In the genomic region with DNA sequence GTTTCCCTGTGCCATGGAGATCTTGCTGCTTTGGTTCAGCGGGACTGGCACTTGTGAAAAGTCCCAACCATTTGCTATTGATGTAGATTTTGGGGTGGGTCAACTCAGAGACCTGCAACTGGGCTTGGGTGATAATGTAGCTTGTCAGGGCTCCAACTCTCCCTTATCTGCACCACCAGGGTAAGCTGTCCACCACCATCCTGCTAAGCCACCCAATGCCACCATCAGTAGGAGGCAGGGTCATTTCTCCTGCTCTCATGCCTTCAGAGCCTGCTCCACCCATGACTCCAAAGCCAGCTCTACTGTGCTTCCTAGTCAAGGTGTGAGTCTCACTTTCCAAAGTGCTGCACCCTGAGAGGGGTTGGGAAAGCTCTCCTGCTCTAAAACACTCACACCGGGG, we compare ENCODE assay signal across 17 mouse cellular contexts.
"Had no signal": no experiment of that assay in that cellular context is flagged by ENCODE, and none has a peak within 500 bp of the region (broad histone marks: within the 10 kb centered on the region; RNA-seq: fewer than 3 reads in every experiment).

No protein-coding gene starts in this region.

- DNase-seq: retina, postnatal 1 day; right cerebral cortex, adult 18-20 months; right cerebral cortex, postnatal 14 days; right cerebral cortex, postnatal 25 days; right cerebral cortex, postnatal 4 days; spleen, adult 18-20 months; thymus, adult 18-20 months; thymus, adult 2 months; thymus, postnatal 14 days; thymus, postnatal 25 days; thymus, postnatal 36 days; thymus, postnatal 4 days had no signal

- H3K4me3 ChIP-seq: neural tube, embryonic 12.5 days; neural tube, embryonic 13.5 days; neural tube, embryonic 15.5 days; stomach, embryonic 15.5 days had no signal

- H3K27me3 ChIP-seq: neural tube, embryonic 12.5 days; neural tube, embryonic 13.5 days; neural tube, embryonic 15.5 days; stomach, embryonic 15.5 days had no signal

- H3K4me1 ChIP-seq: neural tube, embryonic 12.5 days; neural tube, embryonic 13.5 days; neural tube, embryonic 15.5 days; stomach, embryonic 15.5 days had no signal

- H3K9ac ChIP-seq: neural tube, embryonic 12.5 days; neural tube, embryonic 13.5 days; neural tube, embryonic 15.5 days; stomach, embryonic 15.5 days had no signal

- H3K4me2 ChIP-seq: neural tube, embryonic 12.5 days; neural tube, embryonic 13.5 days; neural tube, embryonic 15.5 days; stomach, embryonic 15.5 days had no signal

- H3K36me3 ChIP-seq: neural tube, embryonic 12.5 days; neural tube, embryonic 13.5 days; neural tube, embryonic 15.5 days; stomach, embryonic 15.5 days had no signal

- H3K9me3 ChIP-seq: neural tube, embryonic 12.5 days; neural tube, embryonic 13.5 days; neural tube, embryonic 15.5 days; stomach, embryonic 15.5 days had no signal

- H3K27ac ChIP-seq: neural tube, embryonic 12.5 days; neural tube, embryonic 13.5 days; neural tube, embryonic 15.5 days; stomach, embryonic 15.5 days; stomach, postnatal 0 days had no signal
